Mouse (Mus musculus): ENCODE measurements at regions not wholly inside any gene's neighbourhood (a gene's known extent, or its start where the extent isn't known, plus 50 kb on each side); places are given as distances from the start of the nearest gene placed in this dataset.

DNA sequence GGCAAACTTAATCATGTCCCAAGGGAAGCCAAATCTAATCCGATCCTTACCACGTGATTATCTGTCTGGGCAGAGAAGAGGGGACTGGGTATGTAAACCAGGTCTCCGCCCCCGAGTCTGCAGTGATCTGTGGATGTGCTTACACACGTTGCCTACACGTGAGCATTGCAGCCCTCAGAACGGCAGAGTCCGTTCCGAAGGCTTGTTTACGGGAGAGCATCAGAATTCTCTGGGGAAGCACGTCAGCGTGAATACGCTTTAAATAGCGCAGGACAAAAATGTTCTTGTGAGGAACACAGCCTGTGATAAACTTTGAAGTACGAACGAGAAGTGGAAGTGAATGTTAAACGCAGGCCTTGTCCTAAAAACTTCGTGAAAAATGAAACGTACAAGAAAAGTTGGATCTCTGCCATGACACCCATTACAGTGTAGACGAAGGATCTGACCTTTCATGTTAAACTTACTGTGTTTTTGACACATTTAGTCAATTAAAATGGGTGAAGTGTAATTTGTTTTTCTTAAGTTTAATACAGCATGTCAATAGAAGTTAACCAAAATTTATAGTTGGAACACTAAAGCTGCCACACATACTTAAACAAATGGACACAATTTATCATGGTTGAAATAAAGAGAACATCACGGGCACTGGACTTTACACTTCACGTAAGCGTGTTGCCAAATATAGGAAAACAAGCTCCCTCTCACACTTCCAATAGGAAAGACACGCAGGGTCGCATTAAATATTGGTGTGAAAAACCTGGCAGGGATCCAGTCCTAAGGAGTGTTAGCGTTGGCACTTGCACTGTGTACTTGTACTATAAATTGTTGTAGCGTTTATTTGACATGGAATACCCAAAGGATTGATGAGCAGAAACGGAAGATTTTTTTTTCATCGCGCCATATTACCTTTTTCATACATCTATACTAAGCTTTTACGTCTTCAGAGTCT lies 106.5 kb upstream of the Hand2 start:
- DNase-seq (ENCODE audit: low read depth in 3 of 3, low spot score in 3 of 3) (no peak), ATAC-seq (ENCODE audit: insufficient read depth) (no peak)
- no peak overlapping the region for H3K4me3 ChIP-seq (ENCODE audit: insufficient read depth in 1 of 2, low read depth in 2 of 2, low read length in 2 of 2)
- H3K36me3 ChIP-seq (replicated peaks; ENCODE audit: control insufficient read depth, insufficient read depth, low read depth) = no peaks in the 10 kb centered on the region
- no peaks in the 10 kb centered on the region for H3K27me3 ChIP-seq (ENCODE audit: control insufficient read depth, insufficient read depth, low read length)
- WGBS (ENCODE audit: insufficient replicate concordance) = 72% methylated on average over 31 of the region's 31 CpGs
- TF ChIP-seq EP300 (IDR thresholded peaks at IDR 0.05; ENCODE audit: low read depth) (no peak), CTCF (IDR thresholded peaks at IDR 0.05; ENCODE audit: low read depth) (no peak)
- no peak overlapping the region for H3K4me2 ChIP-seq (ENCODE audit: low read depth)
- H3K9ac ChIP-seq (replicated peaks) = no peak overlapping the region
- no peak overlapping the region for H3K27ac ChIP-seq
- H3K4me1 ChIP-seq (replicated peaks; ENCODE audit: control insufficient read depth in 2 of 2, insufficient read depth in 2 of 2, low read length in 1 of 2) = no peaks in the 10 kb centered on the region
- H3K9me3 ChIP-seq (ENCODE audit: control insufficient read depth, low read length) = no peaks in the 10 kb centered on the region

- H3K4me3 ChIP-seq (ENCODE audit: insufficient read depth in 1 of 2, low read depth in 2 of 2, low read length in 2 of 2) = no peak overlapping the region
- H3K36me3 ChIP-seq (replicated peaks; ENCODE audit: control insufficient read depth, insufficient read depth, low read depth) = no peaks in the 10 kb centered on the region
- DNase-seq (ENCODE audit: low read depth in 3 of 3, low spot score in 3 of 3) = peak in 2 of 3 experiments; percentile 3 to 14
- peak; percentile 59 for ATAC-seq (ENCODE audit: insufficient read depth)
- H3K27me3 ChIP-seq (ENCODE audit: control insufficient read depth, insufficient read depth, low read length) = no peaks in the 10 kb centered on the region
- no peak overlapping the region for H3K27ac ChIP-seq
- WGBS (ENCODE audit: insufficient replicate concordance) = 46% methylated on average over 4 of the region's 4 CpGs
- no peak for TF ChIP-seq CTCF (IDR thresholded peaks at IDR 0.05; ENCODE audit: low read depth)
- TF ChIP-seq EP300 (IDR thresholded peaks at IDR 0.05; ENCODE audit: low read depth) = no peak
- no peaks in the 10 kb centered on the region for H3K4me1 ChIP-seq (replicated peaks; ENCODE audit: control insufficient read depth in 2 of 2, insufficient read depth in 2 of 2, low read length in 1 of 2)
- no peak overlapping the region for H3K4me2 ChIP-seq (ENCODE audit: low read depth)
- H3K9me3 ChIP-seq (ENCODE audit: control insufficient read depth, low read length) = no peaks in the 10 kb centered on the region
- no peak overlapping the region for H3K9ac ChIP-seq (replicated peaks)
Measured at GRCm38 (mm10) chr8:57230594-57230993, 90.2 kb upstream of the Hand2 start.

DNA sequence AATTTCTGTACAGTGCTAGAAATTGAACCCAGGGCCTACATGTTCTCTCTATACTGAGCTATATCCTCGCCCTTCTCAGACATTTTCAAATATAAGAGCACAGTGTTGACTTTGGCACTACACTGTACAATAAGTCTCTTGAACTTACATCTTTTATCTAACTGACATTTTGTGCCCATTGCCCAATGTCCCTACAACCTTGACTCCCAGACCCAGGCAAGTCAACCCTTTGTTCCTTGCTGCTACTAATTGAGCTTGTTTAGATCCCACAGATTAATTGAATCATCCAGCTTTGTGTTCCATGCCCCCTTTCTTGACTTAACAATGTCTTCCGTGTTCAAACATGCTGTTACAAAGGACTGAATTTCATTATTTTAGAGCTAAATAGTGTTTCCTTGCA lies 78.5 kb upstream of the Hand2 start:
- ATAC-seq (ENCODE audit: insufficient read depth) = no peak
- Histone ChIP-seq H3K4me2 (ENCODE audit: low read depth) (no peak overlapping the region), H3K36me3 (replicated peaks; ENCODE audit: control insufficient read depth, insufficient read depth, low read depth) (no peaks in the 10 kb centered on the region), H3K27me3 (ENCODE audit: control insufficient read depth, insufficient read depth, low read length) (no peaks in the 10 kb centered on the region), H3K4me3 (ENCODE audit: insufficient read depth in 1 of 2, low read depth in 2 of 2, low read length in 2 of 2) (no peak overlapping the region), H3K4me1 (replicated peaks; ENCODE audit: control insufficient read depth in 2 of 2, insufficient read depth in 2 of 2, low read length in 1 of 2) (no peaks in the 10 kb centered on the region), H3K27ac (no peak overlapping the region), H3K9ac (replicated peaks) (no peak overlapping the region), H3K9me3 (ENCODE audit: control insufficient read depth, low read length) (no peaks in the 10 kb centered on the region)
- TF ChIP-seq EP300 (IDR thresholded peaks at IDR 0.05; ENCODE audit: low read depth) (no peak), CTCF (IDR thresholded peaks at IDR 0.05; ENCODE audit: low read depth) (no peak)
- WGBS (ENCODE audit: insufficient replicate concordance) = 47% methylated on average over 2 of the region's 2 CpGs
- DNase-seq (ENCODE audit: low read depth in 3 of 3, low spot score in 3 of 3) = no peak

- no peaks in the 10 kb centered on the region for H3K36me3 ChIP-seq (replicated peaks; ENCODE audit: control insufficient read depth, insufficient read depth, low read depth)
- no peak overlapping the region for H3K9ac ChIP-seq (replicated peaks)
- H3K4me3 ChIP-seq (ENCODE audit: insufficient read depth in 1 of 2, low read depth in 2 of 2, low read length in 2 of 2) = no peak overlapping the region
- DNase-seq (ENCODE audit: low read depth in 3 of 3, low spot score in 3 of 3) (no peak), ATAC-seq (ENCODE audit: insufficient read depth) (no peak)
- no peak overlapping the region for H3K4me2 ChIP-seq (ENCODE audit: low read depth)
- H3K27me3 ChIP-seq (ENCODE audit: control insufficient read depth, insufficient read depth, low read length) = no peaks in the 10 kb centered on the region
- H3K27ac ChIP-seq = no peak overlapping the region
- H3K9me3 ChIP-seq (ENCODE audit: control insufficient read depth, low read length) = no peaks in the 10 kb centered on the region
- no peak for TF ChIP-seq EP300 (IDR thresholded peaks at IDR 0.05; ENCODE audit: low read depth)
- TF ChIP-seq CTCF (IDR thresholded peaks at IDR 0.05; ENCODE audit: low read depth) = no peak
- H3K4me1 ChIP-seq (replicated peaks; ENCODE audit: control insufficient read depth in 2 of 2, insufficient read depth in 2 of 2, low read length in 1 of 2) = no peaks in the 10 kb centered on the region
- WGBS (ENCODE audit: insufficient replicate concordance) = 49% methylated on average over 5 of the region's 5 CpGs
Measured at GRCm38 (mm10) chr8:57249061-57249460, 71.7 kb upstream of the Hand2 start.
